Mouse (Mus musculus): Measurements from ENCODE around the gene Acoxl. TPM values are rescaled to one million over a fixed set of nuclear protein-coding genes. Genes with fewer than 3 reads are reported as not detected.

Gene Acoxl
- polyA plus RNA-seq, 1 experiment from 2014 or later, result 1.6 TPM

GRCm38 (mm10) chr2:128067162-128067561 lies 228.5 kb downstream of the Acoxl start:
- WGBS, result 62% methylated on average over 3 of the region's 3 CpGs
- H3K4me3 ChIP-seq (ENCODE audit: low read length), result no peak overlapping the region

GRCm38 (mm10) chr2:128067596-128067995 lies 228.9 kb downstream of the Acoxl start:
- H3K36me3 ChIP-seq (ENCODE audit: control insufficient read depth, insufficient read depth, low read length), result no peaks in the 10 kb centered on the region
- no peak overlapping the region for H3K9ac ChIP-seq (ENCODE audit: low read depth, low read length)
- H3K4me1 ChIP-seq (ENCODE audit: control insufficient read depth, insufficient read depth, low read length), result no peaks in the 10 kb centered on the region
- no peak overlapping the region for H3K4me2 ChIP-seq (replicated peaks; ENCODE audit: low read depth, low read length)
- H3K27ac ChIP-seq (ENCODE audit: low read depth, low read length), result no peak overlapping the region
- H3K4me3 ChIP-seq (ENCODE audit: low read length), result no peak overlapping the region
- ATAC-seq (ENCODE audit: low FRiP score, low TSS enrichment), result no peak
- 90% methylated on average over 7 of the region's 7 CpGs for whole genome bisulfite sequencing
- H3K27me3 ChIP-seq (ENCODE audit: control insufficient read depth, insufficient read depth, low read length), result no peaks in the 10 kb centered on the region
- no peaks in the 10 kb centered on the region for H3K9me3 ChIP-seq (ENCODE audit: control insufficient read depth, low read length)

More at GRCm38 (mm10) chr2:128067162-128067561, 228.5 kb downstream of the Acoxl start:
- no peak overlapping the region for H3K4me2 ChIP-seq (replicated peaks; ENCODE audit: low read depth, low read length)
- no peak overlapping the region for H3K9ac ChIP-seq (ENCODE audit: low read depth, low read length)
- no peaks in the 10 kb centered on the region for H3K9me3 ChIP-seq (ENCODE audit: control insufficient read depth, low read length)
- H3K27ac ChIP-seq (ENCODE audit: low read depth, low read length), result no peak overlapping the region
- no peaks in the 10 kb centered on the region for H3K4me1 ChIP-seq (ENCODE audit: control insufficient read depth, insufficient read depth, low read length)
- H3K36me3 ChIP-seq (ENCODE audit: control insufficient read depth, insufficient read depth, low read length), result no peaks in the 10 kb centered on the region
- H3K27me3 ChIP-seq (ENCODE audit: control insufficient read depth, insufficient read depth, low read length), result no peaks in the 10 kb centered on the region
- ATAC-seq (ENCODE audit: low FRiP score, low TSS enrichment), result no peak

GRCm38 (mm10) chr2:128068176-128068575 lies 229.5 kb downstream of the Acoxl start:
- Histone ChIP-seq H3K4me1 (ENCODE audit: control insufficient read depth, insufficient read depth, low read length) (no peaks in the 10 kb centered on the region), H3K4me3 (ENCODE audit: low read length) (no peak overlapping the region), H3K36me3 (ENCODE audit: control insufficient read depth, insufficient read depth, low read length) (no peaks in the 10 kb centered on the region), H3K9ac (ENCODE audit: low read depth, low read length) (no peak overlapping the region), H3K27ac (ENCODE audit: low read depth, low read length) (no peak overlapping the region), H3K4me2 (replicated peaks; ENCODE audit: low read depth, low read length) (no peak overlapping the region), H3K9me3 (ENCODE audit: control insufficient read depth, low read length) (no peaks in the 10 kb centered on the region), H3K27me3 (ENCODE audit: control insufficient read depth, insufficient read depth, low read length) (no peaks in the 10 kb centered on the region)
- WGBS, result 84% methylated on average over 4 of the region's 4 CpGs
- no peak for ATAC-seq (ENCODE audit: low FRiP score, low TSS enrichment)

- H3K27me3 ChIP-seq (ENCODE audit: control insufficient read depth, insufficient read depth, low read length), result no peaks in the 10 kb centered on the region
- H3K4me1 ChIP-seq (ENCODE audit: control insufficient read depth, insufficient read depth, low read length), result no peaks in the 10 kb centered on the region
- H3K36me3 ChIP-seq (ENCODE audit: control insufficient read depth, insufficient read depth, low read length), result no peaks in the 10 kb centered on the region
- H3K9me3 ChIP-seq (ENCODE audit: control insufficient read depth, low read length), result no peaks in the 10 kb centered on the region
- ATAC-seq (ENCODE audit: low FRiP score, low TSS enrichment), result no peak
- H3K9ac ChIP-seq (ENCODE audit: low read depth, low read length), result no peak overlapping the region
- no peak overlapping the region for H3K4me2 ChIP-seq (replicated peaks; ENCODE audit: low read depth, low read length)
- WGBS, result 80% methylated on average over 2 of the region's 2 CpGs
- no peak overlapping the region for H3K4me3 ChIP-seq (ENCODE audit: low read length)
- no peak overlapping the region for H3K27ac ChIP-seq (ENCODE audit: low read depth, low read length)
Observed at GRCm38 (mm10) chr2:128069025-128069424, 230.3 kb downstream of the Acoxl start.

GRCm38 (mm10) chr2:128071791-128072190 lies 233.1 kb downstream of the Acoxl start:
- ATAC-seq (ENCODE audit: low FRiP score, low TSS enrichment), result no peak
- Histone ChIP-seq H3K4me3 (ENCODE audit: low read length) (no peak overlapping the region), H3K4me2 (replicated peaks; ENCODE audit: low read depth, low read length) (no peak overlapping the region), H3K27me3 (ENCODE audit: control insufficient read depth, insufficient read depth, low read length) (no peaks in the 10 kb centered on the region), H3K4me1 (ENCODE audit: control insufficient read depth, insufficient read depth, low read length) (no peaks in the 10 kb centered on the region), H3K36me3 (ENCODE audit: control insufficient read depth, insufficient read depth, low read length) (no peaks in the 10 kb centered on the region), H3K9me3 (ENCODE audit: control insufficient read depth, low read length) (no peaks in the 10 kb centered on the region), H3K9ac (ENCODE audit: low read depth, low read length) (no peak overlapping the region), H3K27ac (ENCODE audit: low read depth, low read length) (no peak overlapping the region)
- WGBS, result 83% methylated on average over 7 of the region's 7 CpGs

- Histone ChIP-seq H3K4me2 (replicated peaks; ENCODE audit: low read depth, low read length) (no peak overlapping the region), H3K27ac (ENCODE audit: low read depth, low read length) (no peak overlapping the region), H3K4me3 (ENCODE audit: low read length) (no peak overlapping the region), H3K4me1 (ENCODE audit: control insufficient read depth, insufficient read depth, low read length) (no peaks in the 10 kb centered on the region), H3K9me3 (ENCODE audit: control insufficient read depth, low read length) (no peaks in the 10 kb centered on the region), H3K36me3 (ENCODE audit: control insufficient read depth, insufficient read depth, low read length) (no peaks in the 10 kb centered on the region), H3K27me3 (ENCODE audit: control insufficient read depth, insufficient read depth, low read length) (no peaks in the 10 kb centered on the region), H3K9ac (ENCODE audit: low read depth, low read length) (no peak overlapping the region)
- no peak for ATAC-seq (ENCODE audit: low FRiP score, low TSS enrichment)
- WGBS, result 85% methylated on average over 5 of the region's 5 CpGs
Observed at GRCm38 (mm10) chr2:128072944-128073343, 234.3 kb downstream of the Acoxl start.

GRCm38 (mm10) chr2:128073603-128074002 lies 234.9 kb downstream of the Acoxl start:
- Histone ChIP-seq H3K27ac (ENCODE audit: low read depth, low read length) (no peak overlapping the region), H3K4me3 (ENCODE audit: low read length) (no peak overlapping the region), H3K36me3 (ENCODE audit: control insufficient read depth, insufficient read depth, low read length) (no peaks in the 10 kb centered on the region), H3K9ac (ENCODE audit: low read depth, low read length) (no peak overlapping the region), H3K4me2 (replicated peaks; ENCODE audit: low read depth, low read length) (no peak overlapping the region), H3K27me3 (ENCODE audit: control insufficient read depth, insufficient read depth, low read length) (no peaks in the 10 kb centered on the region), H3K9me3 (ENCODE audit: control insufficient read depth, low read length) (no peaks in the 10 kb centered on the region), H3K4me1 (ENCODE audit: control insufficient read depth, insufficient read depth, low read length) (no peaks in the 10 kb centered on the region)
- no peak for ATAC-seq (ENCODE audit: low FRiP score, low TSS enrichment)
- WGBS, result 78% methylated on average over 2 of the region's 2 CpGs

- no peak overlapping the region for H3K4me3 ChIP-seq (ENCODE audit: low read length)
- WGBS, result 84% methylated on average over 4 of the region's 4 CpGs
Observed at GRCm38 (mm10) chr2:128076936-128077335, 238.3 kb downstream of the Acoxl start.

GRCm38 (mm10) chr2:128078859-128079258 lies 240.2 kb downstream of the Acoxl start:
- Histone ChIP-seq H3K9me3 (ENCODE audit: control insufficient read depth, low read length) (no peaks in the 10 kb centered on the region), H3K4me3 (ENCODE audit: low read length) (no peak overlapping the region), H3K27me3 (ENCODE audit: control insufficient read depth, insufficient read depth, low read length) (no peaks in the 10 kb centered on the region), H3K9ac (ENCODE audit: low read depth, low read length) (no peak overlapping the region), H3K4me2 (replicated peaks; ENCODE audit: low read depth, low read length) (no peak overlapping the region), H3K36me3 (ENCODE audit: control insufficient read depth, insufficient read depth, low read length) (no peaks in the 10 kb centered on the region), H3K27ac (ENCODE audit: low read depth, low read length) (no peak overlapping the region), H3K4me1 (ENCODE audit: control insufficient read depth, insufficient read depth, low read length) (peaks cover 7% of the 10 kb centered on the region; the same call in 1 of the 2 replicates)
- peak; percentile 50 for ATAC-seq (ENCODE audit: low FRiP score, low TSS enrichment)
- 27% methylated on average over 5 of the region's 5 CpGs for WGBS

More at GRCm38 (mm10) chr2:128076936-128077335, 238.3 kb downstream of the Acoxl start:
- no peak for ATAC-seq (ENCODE audit: low FRiP score, low TSS enrichment)
- Histone ChIP-seq H3K36me3 (ENCODE audit: control insufficient read depth, insufficient read depth, low read length) (no peaks in the 10 kb centered on the region), H3K27ac (ENCODE audit: low read depth, low read length) (no peak overlapping the region), H3K4me2 (replicated peaks; ENCODE audit: low read depth, low read length) (no peak overlapping the region), H3K9ac (ENCODE audit: low read depth, low read length) (no peak overlapping the region), H3K4me1 (ENCODE audit: control insufficient read depth, insufficient read depth, low read length) (no peaks in the 10 kb centered on the region), H3K27me3 (ENCODE audit: control insufficient read depth, insufficient read depth, low read length) (no peaks in the 10 kb centered on the region), H3K9me3 (ENCODE audit: control insufficient read depth, low read length) (no peaks in the 10 kb centered on the region)

Measured in kidney, embryonic 14.5 days (tissue).